Mouse (Mus musculus): ENCODE measurements around the gene Mob4. TPM values are rescaled to one million over a fixed set of nuclear protein-coding genes. Genes with fewer than 3 reads are reported as not detected.
A peak's percentile ranks its signal among the peaks of the same experiment; 100 is the strongest.

Mob4 gene
- total RNA-seq (2021) (10 to 100 TPM; 27.8 to 32.0 TPM), polyA plus RNA-seq (2012; rRNA removed) (11.1 and 22.3 TPM in 2 replicates)
- long read RNA-seq, transcript Mob4-205 (8 exons, 2,840 nt) = major isoform, 41 of 48 reads
- long read RNA-seq, partial matches to known transcripts = 1 of 48 reads
- long read RNA-seq, other reads (novel, unspliced or antisense) = 5 of 48 reads

DNA sequence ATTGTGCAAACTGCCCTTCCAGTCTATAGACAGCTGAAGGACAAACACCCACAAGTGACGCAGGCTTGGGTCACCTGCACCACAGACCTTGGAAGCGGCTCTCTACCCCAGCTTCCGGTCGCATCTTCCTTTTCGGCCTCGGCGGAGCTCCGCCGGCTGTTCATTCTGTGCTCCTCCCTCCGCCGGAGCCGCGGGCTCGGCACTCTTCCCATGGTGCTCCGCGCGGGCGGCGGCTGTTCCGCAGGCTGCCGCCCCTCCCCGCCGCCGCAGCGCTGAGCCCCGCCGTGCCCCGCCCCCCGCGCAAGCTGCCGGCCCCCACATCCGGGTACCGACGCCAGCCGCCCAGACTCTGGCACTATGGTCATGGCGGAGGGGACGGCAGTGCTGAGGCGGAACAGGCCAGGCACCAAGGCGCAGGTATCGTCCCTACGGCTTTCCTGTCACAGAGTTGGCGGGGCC is at the start of gene Mob4:
TSS of gene Mob4 (plus strand) at position 289 of the 459 bp plus-strand sequence.
- peak within 1 kb of the TSS; percentile 96 for H3K9ac ChIP-seq (ENCODE audit: low read depth, low read length)
- under 1% methylated on average over 35 of the region's 42 CpGs for WGBS
- DNase-seq = peak; percentile 96 to 97
- H3K4me3 ChIP-seq = peak within 1 kb of the TSS; percentile 98
- intact Hi-C loops (cut with DNase I) = loop anchor here (1.0 to 5.0 kb wide), 4 partner anchors 43 to 106 kb away; partner anchors contain the start of genes Coq10b, Hspd1, Hspe1 and Mars2
- peaks cover 7% of the 10 kb centered on the region for H3K4me1 ChIP-seq (ENCODE audit: control insufficient read depth, insufficient read depth, low read length)
- H3K27ac ChIP-seq = peak within 1 kb of the TSS; percentile 99
- H3K36me3 ChIP-seq (ENCODE audit: control insufficient read depth, insufficient read depth, low read length) = peaks cover 14% of the 10 kb centered on the region
- TF ChIP-seq POLR2A (IDR thresholded peaks at IDR 0.05; ENCODE audit: insufficient read depth, low read depth, low read length) (peak; percentile 90), CTCF (IDR thresholded peaks at IDR 0.05) (no peak), EP300 (IDR thresholded peaks at IDR 0.05; ENCODE audit: insufficient read depth, low read depth, low read length) (peak; percentile 59; the same call in 1 of the 2 replicates)
- H3K79me2 ChIP-seq (replicated peaks; ENCODE audit: control insufficient read depth, insufficient read depth, low read length) = peaks cover 6% of the 10 kb centered on the region
- H3K27me3 ChIP-seq (ENCODE audit: control insufficient read depth, insufficient read depth, low read length) = no peaks in the 10 kb centered on the region

DNA sequence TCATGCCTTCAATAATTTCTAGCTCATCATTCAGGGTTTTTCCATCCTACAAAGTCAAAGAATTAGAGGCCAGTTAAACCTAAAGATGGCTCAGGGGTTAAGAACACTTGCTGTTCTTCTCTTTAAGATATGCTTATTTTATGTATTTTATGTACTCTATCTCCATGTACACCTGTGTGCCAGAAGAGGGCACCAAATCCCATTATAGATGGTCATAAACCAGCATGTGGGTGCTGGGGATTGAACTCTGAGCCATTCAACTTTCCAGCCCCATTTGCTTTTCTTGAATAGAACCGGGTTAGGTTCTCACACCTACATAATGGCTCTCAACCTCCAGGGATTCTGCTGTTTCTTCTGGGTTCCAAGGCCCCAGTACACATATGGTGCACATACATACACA is 48.9 kb upstream of the Mob4 start:
- peaks cover 2% of the 10 kb centered on the region for H3K79me2 ChIP-seq (replicated peaks; ENCODE audit: control insufficient read depth, insufficient read depth, low read length)
- WGBS = 91% methylated on average over 1 of the region's 1 CpGs
- intact Hi-C loops (cut with DNase I) = no loop called here
- no peak overlapping the region for H3K27ac ChIP-seq
- TF ChIP-seq CTCF (IDR thresholded peaks at IDR 0.05) (peak; percentile 59), POLR2A (IDR thresholded peaks at IDR 0.05; ENCODE audit: insufficient read depth, low read depth, low read length) (no peak), EP300 (IDR thresholded peaks at IDR 0.05; ENCODE audit: insufficient read depth, low read depth, low read length) (no peak)
- H3K27me3 ChIP-seq (ENCODE audit: control insufficient read depth, insufficient read depth, low read length) = no peaks in the 10 kb centered on the region
- no peak for DNase-seq
- H3K4me1 ChIP-seq (ENCODE audit: control insufficient read depth, insufficient read depth, low read length) = no peaks in the 10 kb centered on the region; the same call in 1 of the 2 replicates
- no peak overlapping the region for H3K4me3 ChIP-seq
- H3K36me3 ChIP-seq (ENCODE audit: control insufficient read depth, insufficient read depth, low read length) = peaks cover 64% of the 10 kb centered on the region
- no peak overlapping the region for H3K9ac ChIP-seq (ENCODE audit: low read depth, low read length)

DNA sequence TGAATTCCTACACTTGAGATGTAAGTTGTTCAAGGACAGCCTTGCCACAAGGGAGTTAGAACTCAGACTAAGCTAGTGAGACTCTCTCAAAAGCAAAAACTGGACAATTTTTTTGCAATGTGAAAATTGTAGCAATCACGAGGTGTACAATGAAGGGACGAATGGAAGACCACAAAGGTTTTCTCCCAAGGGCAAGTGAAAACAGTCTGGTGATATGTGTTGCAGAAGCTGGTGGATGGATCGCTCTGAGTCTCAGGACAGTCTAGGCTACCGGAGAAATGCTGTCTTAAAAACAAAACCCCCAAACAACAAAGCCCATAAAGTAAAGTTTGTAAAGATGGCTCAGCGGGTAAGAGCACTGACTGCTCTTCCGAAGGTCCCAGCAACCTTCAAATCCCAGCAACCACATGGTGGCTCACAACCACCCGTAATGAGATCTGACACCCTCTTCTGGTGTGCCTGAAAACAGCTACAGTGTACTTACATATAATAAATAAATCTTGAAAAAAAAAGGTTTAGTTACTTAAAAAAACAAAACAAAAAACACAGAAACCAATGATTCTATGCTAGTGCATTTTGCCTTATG is 45.2 kb upstream of the Mob4 start:
- Histone ChIP-seq H3K9ac (ENCODE audit: low read depth, low read length) (no peak overlapping the region), H3K27ac (peak overlapping the region; percentile 100), H3K4me3 (peak overlapping the region; percentile 77), H3K36me3 (ENCODE audit: control insufficient read depth, insufficient read depth, low read length) (peaks cover 49% of the 10 kb centered on the region), H3K4me1 (ENCODE audit: control insufficient read depth, insufficient read depth, low read length) (peaks cover 2% of the 10 kb centered on the region; the same call in 1 of the 2 replicates), H3K79me2 (replicated peaks; ENCODE audit: control insufficient read depth, insufficient read depth, low read length) (peaks cover 2% of the 10 kb centered on the region), H3K27me3 (ENCODE audit: control insufficient read depth, insufficient read depth, low read length) (no peaks in the 10 kb centered on the region)
- WGBS = 51% methylated on average over 7 of the region's 7 CpGs
- TF ChIP-seq POLR2A (IDR thresholded peaks at IDR 0.05; ENCODE audit: insufficient read depth, low read depth, low read length) = no peak
- peak; percentile 11; the same call in 1 of the 2 replicates for TF ChIP-seq CTCF (IDR thresholded peaks at IDR 0.05)
- intact Hi-C loops (cut with DNase I) = loop anchor here (2.0 to 5.0 kb wide), 4 partner anchors 33 to 151 kb away; partner anchors contain the start of genes Coq10b, Mars2 and Sf3b1
- no peak for DNase-seq

DNA sequence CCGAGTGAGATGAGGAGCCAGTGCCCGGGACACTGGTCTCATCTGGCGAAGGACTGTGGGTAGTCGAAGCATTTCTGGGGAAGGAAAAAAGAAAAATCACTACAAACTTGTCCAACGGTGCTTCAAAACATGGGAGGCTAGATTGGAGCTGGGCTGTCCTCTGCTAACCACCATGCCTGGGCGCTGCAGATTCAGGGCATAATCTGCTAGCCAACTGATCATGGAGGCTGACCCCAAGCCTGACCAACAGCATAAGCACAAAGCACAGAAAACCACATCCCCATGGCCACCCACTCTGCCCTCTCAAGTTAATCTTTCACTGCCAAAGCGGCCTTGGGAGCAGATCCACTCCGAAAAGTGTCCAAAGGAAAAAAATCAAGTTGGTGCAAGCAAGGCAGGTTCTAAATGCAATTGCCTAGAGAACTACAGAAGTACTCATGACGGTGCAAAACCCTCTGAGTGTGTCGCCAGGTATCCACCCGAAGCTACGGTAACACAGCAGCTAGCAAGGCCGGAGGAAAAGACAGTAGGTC is 44.1 kb upstream of the Mob4 start:
- intact Hi-C loops (cut with DNase I) = loop anchor here (2.0 to 5.0 kb wide), 4 partner anchors 34 to 150 kb away; partner anchors contain the start of genes Coq10b, Mars2 and Sf3b1
- H3K79me2 ChIP-seq (replicated peaks; ENCODE audit: control insufficient read depth, insufficient read depth, low read length) = peaks cover 2% of the 10 kb centered on the region
- DNase-seq = no peak
- peaks cover 2% of the 10 kb centered on the region; the same call in 1 of the 2 replicates for H3K4me1 ChIP-seq (ENCODE audit: control insufficient read depth, insufficient read depth, low read length)
- H3K9ac ChIP-seq (ENCODE audit: low read depth, low read length) = peak overlapping the region; percentile 99
- TF ChIP-seq EP300 (IDR thresholded peaks at IDR 0.05; ENCODE audit: insufficient read depth, low read depth, low read length) = no peak
- no peak for TF ChIP-seq CTCF (IDR thresholded peaks at IDR 0.05)
- no peaks in the 10 kb centered on the region for H3K27me3 ChIP-seq (ENCODE audit: control insufficient read depth, insufficient read depth, low read length)
- H3K36me3 ChIP-seq (ENCODE audit: control insufficient read depth, insufficient read depth, low read length) = peaks cover 44% of the 10 kb centered on the region
- peak overlapping the region; percentile 100 for H3K27ac ChIP-seq
- H3K4me3 ChIP-seq = peak overlapping the region; percentile 77
- WGBS = under 1% methylated on average over 13 of the region's 13 CpGs

DNA sequence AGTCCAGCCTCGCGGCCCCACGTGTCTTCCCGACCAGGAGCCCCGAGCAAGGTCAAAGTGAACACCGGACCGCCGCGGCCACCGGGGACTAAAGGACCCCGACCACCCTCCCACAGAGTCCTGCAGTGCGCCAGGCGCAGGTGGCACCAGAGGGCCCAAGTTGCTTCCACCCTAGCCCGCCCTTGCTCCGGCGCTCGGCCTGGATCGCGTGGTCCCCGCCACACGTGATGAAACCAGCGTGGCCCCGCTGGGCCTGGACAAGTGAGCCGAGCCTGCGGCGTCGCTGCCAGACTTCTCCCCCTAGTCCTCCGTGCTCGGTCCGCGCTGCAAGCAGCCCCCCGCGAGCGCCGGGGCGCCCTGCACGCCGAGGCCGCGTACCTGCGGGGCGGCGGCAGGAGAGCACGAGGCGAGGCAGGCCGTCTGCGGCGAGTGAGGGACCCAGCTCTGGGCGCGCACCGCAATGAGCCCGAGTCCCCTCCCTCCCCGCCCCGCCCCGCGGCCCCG is 43.6 kb upstream of the Mob4 start:
- intact Hi-C loops (cut with DNase I) = loop anchor here (2.0 to 5.0 kb wide), 4 partner anchors 35 to 150 kb away; partner anchors contain the start of genes Coq10b, Mars2 and Sf3b1
- DNase-seq = no peak
- peaks cover 40% of the 10 kb centered on the region for H3K36me3 ChIP-seq (ENCODE audit: control insufficient read depth, insufficient read depth, low read length)
- H3K79me2 ChIP-seq (replicated peaks; ENCODE audit: control insufficient read depth, insufficient read depth, low read length) = peaks cover 2% of the 10 kb centered on the region
- WGBS = under 1% methylated on average over 51 of the region's 57 CpGs
- H3K27ac ChIP-seq = peak overlapping the region; percentile 100
- H3K27me3 ChIP-seq (ENCODE audit: control insufficient read depth, insufficient read depth, low read length) = no peaks in the 10 kb centered on the region
- TF ChIP-seq POLR2A (IDR thresholded peaks at IDR 0.05; ENCODE audit: insufficient read depth, low read depth, low read length) (peak; percentile 66), CTCF (IDR thresholded peaks at IDR 0.05) (no peak), EP300 (IDR thresholded peaks at IDR 0.05; ENCODE audit: insufficient read depth, low read depth, low read length) (no peak)
- peaks cover 2% of the 10 kb centered on the region; the same call in 1 of the 2 replicates for H3K4me1 ChIP-seq (ENCODE audit: control insufficient read depth, insufficient read depth, low read length)
- peak overlapping the region; percentile 77 for H3K4me3 ChIP-seq
- H3K9ac ChIP-seq (ENCODE audit: low read depth, low read length) = peak overlapping the region; percentile 99
